Mouse (Mus musculus) CH12.LX (cell line): ENCODE data around the gene Ren1. TPM values are rescaled to one million over a fixed set of nuclear protein-coding genes. Genes with fewer than 3 reads are reported as not detected.

ENCODE experiments used
- DNase-seq: peaks from one replicate; pipeline ENCODE4 v3.0.0-alpha.2; 2013; ENCODE audit errors: extremely low read depth
- H3K27ac ChIP-seq: 2 replicates; pipeline ENCODE4 v1.5.1; 2012; ENCODE audit warnings: low read depth, mild to moderate bottlenecking, control low read depth, moderate library complexity; ENCODE audit not compliant: insufficient read depth
- H3K27me3 ChIP-seq: replicated peaks from 2 replicates; pipeline ENCODE3; 2012; ENCODE audit warnings: inconsistent platforms
- H3K36me3 ChIP-seq, 2 experiments: replicated peaks in 1 of 2; 2 replicates each; pipeline versions ENCODE3 to v1.6.1; 2012; ENCODE audit warnings: inconsistent platforms in 1 of 2, low read length in 1 of 2, mild to moderate bottlenecking in 1 of 2, mixed read lengths in 1 of 2, moderate library complexity in 1 of 2; ENCODE audit not compliant: control insufficient read depth in 1 of 2, insufficient read depth in 1 of 2
- H3K4me1 ChIP-seq, 2 experiments: 2 replicates each; pipeline ENCODE4 v1.6.1; 2012; ENCODE audit warnings: inconsistent platforms in 1 of 2, moderate library complexity in 1 of 2; ENCODE audit not compliant: insufficient read depth in 2 of 2, control insufficient read depth in 1 of 2
- H3K4me2 ChIP-seq: 2 replicates; pipeline ENCODE4 v1.6.1; 2012; ENCODE audit warnings: low read depth, mild to moderate bottlenecking, control low read depth; ENCODE audit not compliant: poor library complexity, insufficient read depth, severe bottlenecking
- H3K4me3 ChIP-seq, 3 experiments: fragments of 150-350 bp in 1 of 3; sonication (generic) in 1 of 3; replicated peaks in 1 of 3; 2 replicates each; pipeline versions ENCODE3 to v1.5.1; 2011 to 2012; ENCODE audit warnings: low read depth in 2 of 3, low read length in 2 of 3, mild to moderate bottlenecking in 2 of 3, moderate library complexity in 2 of 3, control low read depth in 1 of 3, improper control_type of control experiment in 1 of 3, inconsistent platforms in 1 of 3, mixed read lengths in 1 of 3; ENCODE audit not compliant: poor library complexity in 1 of 3
- H3K79me2 ChIP-seq: replicated peaks from 2 replicates; pipeline ENCODE4 v1.6.1; 2012; ENCODE audit warnings: mild to moderate bottlenecking, moderate library complexity; ENCODE audit not compliant: control insufficient read depth, poor library complexity, insufficient read depth, severe bottlenecking; ENCODE audit errors: extremely low read depth
- H3K9ac ChIP-seq: 2 replicates; pipeline ENCODE4 v1.6.1; 2012; ENCODE audit warnings: low read depth, mild to moderate bottlenecking, control low read depth, moderate library complexity; ENCODE audit not compliant: insufficient read depth
- H3K9me3 ChIP-seq: replicated peaks from 2 replicates; pipeline ENCODE3; 2012; ENCODE audit warnings: low read length, inconsistent platforms, mixed read lengths
- CTCF ChIP-seq, 2 experiments: IDR thresholded peaks in 1 of 2; conservative IDR thresholded peaks in 1 of 2; 2 replicates each; pipeline ENCODE4 v1.5.1; 2011 to 2012; ENCODE audit warnings: low read depth in 2 of 2, low read length in 2 of 2, improper control_type of control experiment in 1 of 2, inconsistent platforms in 1 of 2, mild to moderate bottlenecking in 1 of 2, moderate library complexity in 1 of 2
- E2F4 ChIP-seq: IDR thresholded peaks from 2 replicates; pipeline ENCODE4 v1.6.1; 2011; ENCODE audit warnings: low read depth, low read length, improper control_type of control experiment; ENCODE audit not compliant: insufficient replicate concordance
- HCFC1 ChIP-seq: IDR thresholded peaks from 2 replicates; pipeline ENCODE4 v1.6.1; 2012; ENCODE audit warnings: low read depth, mild to moderate bottlenecking, inconsistent platforms, low read length, improper control_type of control experiment
- IRF4 ChIP-seq: IDR thresholded peaks from 2 replicates; pipeline ENCODE4 v1.6.1; 2014; ENCODE audit warnings: low read depth, mild to moderate bottlenecking, inconsistent platforms, low read length, improper control_type of control experiment
- KAT2A ChIP-seq: IDR thresholded peaks from 2 replicates; pipeline ENCODE4 v1.6.1; 2012; ENCODE audit warnings: low read length, improper control_type of control experiment, inconsistent platforms; ENCODE audit not compliant: insufficient replicate concordance
- MAX ChIP-seq: IDR thresholded peaks from 2 replicates; pipeline ENCODE4 v1.6.1; 2011; ENCODE audit warnings: low read length, improper control_type of control experiment
- MAZ ChIP-seq: IDR thresholded peaks from 2 replicates; pipeline ENCODE4 v1.6.1; 2012; ENCODE audit warnings: low read depth, mild to moderate bottlenecking, inconsistent platforms, low read length, improper control_type of control experiment, moderate library complexity
- MEF2A ChIP-seq: IDR thresholded peaks from 2 replicates; pipeline ENCODE4 v1.6.1; 2014; ENCODE audit warnings: low read depth, mild to moderate bottlenecking, inconsistent platforms, low read length, improper control_type of control experiment, borderline replicate concordance
- NELFE ChIP-seq: IDR thresholded peaks from 2 replicates; pipeline ENCODE4 v1.6.1; 2011; ENCODE audit warnings: low read depth, low read length, improper control_type of control experiment
- PAX5 ChIP-seq: IDR thresholded peaks from 2 replicates; pipeline ENCODE4 v1.6.1; 2012; ENCODE audit warnings: low read length, inconsistent platforms, mixed read lengths
- POLR2AphosphoS2 ChIP-seq: IDR thresholded peaks from 2 replicates; pipeline ENCODE4 v1.6.1; 2011; ENCODE audit warnings: low read depth, low read length, improper control_type of control experiment
- RAD21 ChIP-seq: IDR thresholded peaks from 2 replicates; pipeline ENCODE4 v1.6.1; 2011; ENCODE audit warnings: low read depth, mild to moderate bottlenecking, low read length, improper control_type of control experiment, moderate library complexity
- RCOR1 ChIP-seq: conservative IDR thresholded peaks from 2 replicates; pipeline ENCODE4 v1.6.1; 2012; ENCODE audit warnings: low read depth, mild to moderate bottlenecking, inconsistent platforms, low read length, improper control_type of control experiment
- SMC3 ChIP-seq: IDR thresholded peaks from 2 replicates; pipeline ENCODE4 v1.6.1; 2011; ENCODE audit warnings: low read depth, low read length, improper control_type of control experiment
- TCF12 ChIP-seq: IDR thresholded peaks from 2 replicates; pipeline ENCODE4 v1.6.1; 2014; ENCODE audit warnings: low read depth, mild to moderate bottlenecking, inconsistent platforms, low read length, improper control_type of control experiment
- UBTF ChIP-seq: IDR thresholded peaks from 2 replicates; pipeline ENCODE4 v1.6.1; 2012; ENCODE audit warnings: low read depth, mild to moderate bottlenecking, inconsistent platforms, low read length, improper control_type of control experiment, moderate library complexity
- ZC3H11A ChIP-seq: IDR thresholded peaks from 2 replicates; pipeline ENCODE4 v1.6.1; 2012; ENCODE audit warnings: low read depth, mild to moderate bottlenecking, inconsistent platforms, low read length, improper control_type of control experiment
- ZMIZ1 ChIP-seq: IDR thresholded peaks from 2 replicates; pipeline ENCODE4 v1.6.1; 2012; ENCODE audit warnings: low read depth, mild to moderate bottlenecking, inconsistent platforms, low read length, improper control_type of control experiment
- dilution Hi-C: fragments of 300-500 bp; cut with MboI; formaldehyde crosslinking; loops from 2 replicates; pipeline ENCODE4 v1.14.3; 2020; ENCODE audit warnings: low sequenced_read_pairs; ENCODE audit not compliant: extremely low pct_unique_long_range_greater_than_20kb, extremely low pct_ligation_motif_present
- in situ Hi-C: fragments of 300-500 bp; cut with MboI; formaldehyde crosslinking; loops from 3 replicates; pipeline ENCODE4 v1.14.3; 2019; ENCODE audit warnings: low sequenced_read_pairs, low pct_ligation_motif_present, low pct_unique_long_range_greater_than_20kb, mixed read lengths
- polyA plus RNA-seq: library from polyadenylated mRNA; unstranded; fragments of >175 nt; gene quantifications from 2 replicates; pipeline ENCODE4 v1.2.1, GENCODE M21; 2012; ENCODE audit warnings: low read depth; ENCODE audit not compliant: insufficient read length
- total RNA-seq, 2 experiments: library from RNA; depleted of rRNA; stranded (reverse); fragments of 300-350 nt in 1 of 2; fragments of >200 nt in 1 of 2; gene quantifications; 2 replicates each; pipeline ENCODE4 v1.2.3; 2012 to 2014

Gene Ren1
- total and polyA plus RNA-seq, 3 experiments: 0.08 TPM; not detected in 2

- DNase-seq: no peak
Observed at GRCm38 (mm10) chr1:133351762-133352161, 1.5 kb downstream of the Ren1 start.

GRCm38 (mm10) chr1:133353371-133353809, 3.1 kb downstream of the Ren1 start:
- Histone ChIP-seq H3K4me3 (no peak overlapping the region), H3K4me2 (no peak overlapping the region), H3K9ac (no peak overlapping the region), H3K79me2 (no peaks in the 10 kb centered on the region), H3K9me3 (no peaks in the 10 kb centered on the region), H3K27ac (no peak overlapping the region), H3K27me3 (peaks cover 70% of the 10 kb centered on the region), H3K4me1 (peaks cover 27 to 42% of the 10 kb centered on the region in 2 experiments), H3K36me3 (no peaks in the 10 kb centered on the region)
- peak; percentile 76 for DNase-seq
- in situ Hi-C loops: loop anchor here (5.0 to 25.0 kb wide), 2 partner anchors 36 to 316 kb away; partner anchors contain the start of genes Mdm4 and Pik3c2b
- dilution Hi-C loops: no loop called here
- TF ChIP-seq ZC3H11A (peak; percentile 25; the same call in 1 of the 2 replicates), MAX (peak; percentile 48; the same call in 1 of the 2 replicates), RAD21 (peak; percentile 99), MAZ (no peak), UBTF (no peak), IRF4 (no peak; the same call in 1 of the 2 replicates), TCF12 (peak; percentile 34; the same call in 1 of the 2 replicates), SMC3 (peak; percentile 79), KAT2A (0 out of 2 replicates have a peak, but pooled peaks have one; percentile 46), PAX5 (no peak), NELFE (peak; percentile 47; the same call in 1 of the 2 replicates), MEF2A (0 out of 2 replicates have a peak, but pooled peaks have one; percentile 30), CTCF (conservative IDR thresholded peaks at IDR 0.05 in 1 of 2, IDR thresholded peaks at IDR 0.05 in 1 of 2; ENCODE audit: low read depth in 2 of 2, low read length in 2 of 2) (peak; percentile 97 to 98)

More at GRCm38 (mm10) chr1:133351762-133352161, 1.5 kb downstream of the Ren1 start:
- in situ Hi-C loops: loop anchor here (5.0 to 25.0 kb wide), 2 partner anchors 34 to 314 kb away; partner anchors contain the start of genes Mdm4 and Pik3c2b
- Histone ChIP-seq H3K9me3 (no peaks in the 10 kb centered on the region), H3K27ac (no peak overlapping the region), H3K4me3 (no peak overlapping the region), H3K27me3 (peaks cover 54% of the 10 kb centered on the region), H3K9ac (no peak overlapping the region), H3K36me3 (no peaks in the 10 kb centered on the region), H3K79me2 (no peaks in the 10 kb centered on the region), H3K4me1 (peaks cover 32 to 44% of the 10 kb centered on the region in 2 experiments), H3K4me2 (no peak overlapping the region)
- TF ChIP-seq POLR2AphosphoS2: no peak
- no peak for TF ChIP-seq E2F4
- no peak for TF ChIP-seq KAT2A
- TF ChIP-seq RCOR1: no peak
- no peak for TF ChIP-seq MAZ
- no peak for TF ChIP-seq ZMIZ1
- TF ChIP-seq MAX: no peak
- no peak for TF ChIP-seq CTCF (conservative IDR thresholded peaks at IDR 0.05 in 1 of 2, IDR thresholded peaks at IDR 0.05 in 1 of 2; ENCODE audit: low read depth in 2 of 2, low read length in 2 of 2)
- TF ChIP-seq HCFC1: no peak
- dilution Hi-C loops: no loop called here
